Mouse (Mus musculus): ENCODE results near the gene Vipas39. TPM values are rescaled to one million over a fixed set of nuclear protein-coding genes. Genes with fewer than 3 reads are reported as not detected.

The Vipas39 gene
- polyA plus RNA-seq, 1 experiment from 2014 or later = 62.0 TPM

DNA sequence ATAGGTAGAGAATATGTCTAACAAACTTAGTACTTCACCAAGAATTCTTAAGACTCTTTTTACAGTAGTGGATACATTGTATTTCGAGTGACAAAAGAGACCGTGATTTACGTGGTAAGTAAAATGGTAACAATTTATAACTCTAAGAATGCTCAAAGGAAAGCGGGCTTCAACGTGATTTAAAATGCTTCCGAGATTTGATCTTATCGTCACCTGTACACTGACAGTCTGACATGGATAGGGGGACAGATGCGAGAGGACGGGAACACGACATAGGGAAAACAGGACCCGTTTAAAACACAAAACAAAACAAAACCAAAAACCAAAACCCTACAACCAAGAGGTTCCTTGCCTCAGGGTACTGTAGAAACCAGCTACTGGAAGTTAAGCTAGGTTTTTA lies 612 bp downstream of the Vipas39 start:
- Histone ChIP-seq H3K27me3 (replicated peaks) (no peaks in the 10 kb centered on the region), H3K36me3 (peaks cover 44% of the 10 kb centered on the region), H3K9ac (peak overlapping the region; percentile 74), H3K9me3 (no peaks in the 10 kb centered on the region), H3K4me3 (peak overlapping the region; percentile 61), H3K27ac (no peak overlapping the region), H3K4me2 (replicated peaks) (peak overlapping the region; percentile 82), H3K4me1 (peaks cover 15% of the 10 kb centered on the region)
- 28% methylated on average over 11 of the region's 11 CpGs for WGBS
- no peak for ATAC-seq (ENCODE audit: low FRiP score, low read depth)

DNA sequence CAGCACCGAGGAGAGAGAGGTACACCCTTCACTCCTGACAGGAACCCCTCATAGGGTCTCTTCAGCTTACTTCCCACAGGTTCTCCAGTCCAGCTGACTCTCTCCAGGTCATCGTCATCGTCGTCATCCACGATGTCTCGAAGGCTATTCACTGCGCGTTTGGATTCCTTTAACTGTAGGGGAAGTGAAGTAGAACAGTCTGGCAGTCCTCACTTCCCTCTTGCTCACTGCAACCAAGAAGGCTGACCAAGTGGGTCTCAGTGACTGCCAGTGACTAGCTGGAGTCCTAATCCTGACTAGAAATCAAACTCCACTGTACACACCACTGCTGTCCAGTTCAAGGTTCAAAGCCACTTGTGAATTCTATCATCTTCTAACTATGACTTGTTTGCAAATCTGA lies 5.5 kb downstream of the Vipas39 start:
- Histone ChIP-seq H3K27ac (no peak overlapping the region), H3K4me1 (peaks cover 6% of the 10 kb centered on the region; the same call in 1 of the 2 replicates), H3K4me2 (replicated peaks) (no peak overlapping the region), H3K27me3 (replicated peaks) (no peaks in the 10 kb centered on the region), H3K4me3 (no peak overlapping the region), H3K9me3 (no peaks in the 10 kb centered on the region), H3K9ac (no peak overlapping the region), H3K36me3 (peaks cover 67% of the 10 kb centered on the region)
- no peak for ATAC-seq (ENCODE audit: low FRiP score, low read depth)
- WGBS = 98% methylated on average over 8 of the region's 8 CpGs

DNA sequence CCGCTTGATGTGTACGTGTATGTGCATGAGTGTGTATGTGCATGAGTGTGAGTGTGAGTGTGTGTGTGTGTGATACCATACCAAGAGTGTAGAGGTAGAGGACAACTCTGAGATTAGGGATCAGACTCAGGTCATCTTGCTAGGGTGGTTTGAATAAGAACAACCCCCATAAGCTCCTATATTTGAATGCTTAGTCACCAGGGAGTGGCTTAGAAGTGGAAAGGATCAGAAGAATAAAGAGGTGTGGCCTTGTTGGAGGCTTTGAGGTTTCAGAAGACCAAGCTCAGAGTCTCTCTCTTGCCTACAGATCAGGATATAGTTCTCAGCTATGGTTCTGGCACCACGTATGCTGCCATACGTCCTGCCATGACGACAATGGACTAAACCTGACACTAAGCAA lies 9.4 kb downstream of the Vipas39 start:
- Histone ChIP-seq H3K36me3 (peaks cover 85% of the 10 kb centered on the region), H3K9ac (no peak overlapping the region), H3K4me2 (replicated peaks) (no peak overlapping the region), H3K4me3 (no peak overlapping the region), H3K27ac (no peak overlapping the region), H3K27me3 (replicated peaks) (no peaks in the 10 kb centered on the region), H3K4me1 (no peaks in the 10 kb centered on the region), H3K9me3 (no peaks in the 10 kb centered on the region)
- ATAC-seq (ENCODE audit: low FRiP score, low read depth) = no peak
- 93% methylated on average over 5 of the region's 5 CpGs for WGBS

GRCm38 (mm10) chr12:87253878-87254277 lies 12.2 kb downstream of the Vipas39 start:
- ATAC-seq (ENCODE audit: low FRiP score, low read depth) = no peak
- Histone ChIP-seq H3K27me3 (replicated peaks) (no peaks in the 10 kb centered on the region), H3K36me3 (peaks cover 93% of the 10 kb centered on the region), H3K9ac (no peak overlapping the region), H3K27ac (no peak overlapping the region), H3K4me3 (no peak overlapping the region), H3K4me1 (no peaks in the 10 kb centered on the region), H3K9me3 (no peaks in the 10 kb centered on the region), H3K4me2 (replicated peaks) (no peak overlapping the region)
- WGBS = 95% methylated on average over 6 of the region's 6 CpGs

DNA sequence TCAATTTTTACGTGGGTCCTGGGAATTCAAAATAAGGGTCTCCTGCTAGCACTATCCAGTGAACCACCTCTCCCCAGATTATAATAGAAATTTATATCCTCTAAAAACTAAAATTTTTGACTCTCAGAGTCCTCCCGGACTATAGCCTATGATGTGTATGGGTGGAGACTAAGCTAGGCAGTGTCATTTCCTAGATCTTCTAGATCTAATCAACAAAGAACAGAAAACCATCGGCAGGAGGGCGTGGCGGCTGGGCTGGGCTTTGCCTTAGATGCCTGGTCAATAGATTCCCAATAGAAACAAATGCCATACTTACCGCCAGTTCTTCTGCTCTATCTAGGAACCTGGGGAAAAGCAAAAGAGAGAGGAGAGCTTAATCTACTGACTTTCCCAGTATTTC lies 15.9 kb downstream of the Vipas39 start:
- no peak for ATAC-seq (ENCODE audit: low FRiP score, low read depth)
- Histone ChIP-seq H3K9me3 (no peaks in the 10 kb centered on the region), H3K36me3 (peaks cover 88% of the 10 kb centered on the region), H3K4me2 (replicated peaks) (no peak overlapping the region), H3K27me3 (replicated peaks) (no peaks in the 10 kb centered on the region), H3K9ac (no peak overlapping the region), H3K27ac (no peak overlapping the region), H3K4me1 (no peaks in the 10 kb centered on the region), H3K4me3 (no peak overlapping the region)
- 92% methylated on average over 6 of the region's 6 CpGs for WGBS

DNA sequence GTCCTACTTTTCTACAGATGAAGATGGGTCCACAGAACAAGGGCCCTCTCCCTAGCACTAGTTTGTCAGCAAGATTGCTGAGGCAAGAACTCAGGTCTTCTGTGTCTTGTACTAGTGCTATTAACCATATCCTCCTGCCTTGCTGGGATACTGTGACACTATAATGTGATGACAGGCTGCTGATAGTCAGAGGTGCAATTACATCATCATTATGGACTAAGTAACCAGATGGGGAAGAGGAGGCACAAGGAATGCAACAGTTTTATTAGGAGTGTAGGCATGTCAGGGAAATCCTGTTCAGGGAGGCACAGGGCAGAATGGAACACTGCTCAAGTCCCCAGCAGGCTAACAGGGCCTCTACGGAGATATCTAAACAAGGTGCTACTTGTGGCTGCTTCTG lies 27.4 kb downstream of the Vipas39 start, which contains the start of gene Noxred1:
Gene Noxred1 (minus strand): TSS at position 101 of the 400 bp plus-strand sequence.
- no peaks in the 10 kb centered on the region for H3K4me1 ChIP-seq
- H3K27ac ChIP-seq = no peak within 1 kb of the TSS
- ATAC-seq (ENCODE audit: low FRiP score, low read depth) = no peak
- H3K4me2 ChIP-seq (replicated peaks) = no peak within 1 kb of the TSS
- no peak within 1 kb of the TSS for H3K9ac ChIP-seq
- no peaks in the 10 kb centered on the region for H3K9me3 ChIP-seq
- H3K4me3 ChIP-seq = no peak within 1 kb of the TSS
- no peaks in the 10 kb centered on the region for H3K27me3 ChIP-seq (replicated peaks)
- 98% methylated on average over 1 of the region's 1 CpGs for WGBS
- peaks cover 52% of the 10 kb centered on the region for H3K36me3 ChIP-seq

DNA sequence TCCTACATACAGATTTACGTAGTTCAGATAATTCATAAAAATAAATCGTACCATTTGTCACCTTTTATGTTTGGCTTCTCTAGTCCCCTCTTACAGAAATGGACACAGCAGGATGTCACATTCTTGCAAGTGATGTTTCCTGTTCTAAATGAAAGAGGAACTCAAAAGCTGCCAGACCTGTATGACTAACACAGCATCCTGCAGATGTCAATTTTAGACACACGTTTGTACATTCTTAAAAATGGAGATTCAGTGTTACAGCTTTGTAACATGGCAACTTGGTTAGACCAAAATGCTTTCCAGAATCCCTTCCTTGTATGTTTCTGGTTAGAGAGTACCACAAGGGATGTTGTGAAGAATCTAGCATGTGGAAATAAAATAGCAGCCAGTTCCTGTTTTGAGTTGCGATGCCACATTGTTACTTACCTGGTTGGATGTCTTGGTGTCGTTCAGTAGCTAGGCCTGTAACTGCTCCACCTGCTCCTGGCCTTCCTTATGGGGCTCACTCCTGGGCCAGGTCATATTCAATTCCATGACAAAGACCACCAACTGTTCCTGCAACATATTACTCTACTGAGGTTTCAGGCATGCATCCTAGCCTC lies 29.1 kb downstream of the Vipas39 start:
- no peak overlapping the region for H3K9ac ChIP-seq
- no peak overlapping the region for H3K27ac ChIP-seq
- no peaks in the 10 kb centered on the region for H3K27me3 ChIP-seq (replicated peaks)
- H3K4me2 ChIP-seq (replicated peaks) = no peak overlapping the region
- H3K4me3 ChIP-seq = no peak overlapping the region
- H3K36me3 ChIP-seq = peaks cover 44% of the 10 kb centered on the region
- ATAC-seq (ENCODE audit: low FRiP score, low read depth) = no peak
- H3K9me3 ChIP-seq = no peaks in the 10 kb centered on the region
- WGBS = 83% methylated on average over 5 of the region's 5 CpGs
- no peaks in the 10 kb centered on the region for H3K4me1 ChIP-seq

DNA sequence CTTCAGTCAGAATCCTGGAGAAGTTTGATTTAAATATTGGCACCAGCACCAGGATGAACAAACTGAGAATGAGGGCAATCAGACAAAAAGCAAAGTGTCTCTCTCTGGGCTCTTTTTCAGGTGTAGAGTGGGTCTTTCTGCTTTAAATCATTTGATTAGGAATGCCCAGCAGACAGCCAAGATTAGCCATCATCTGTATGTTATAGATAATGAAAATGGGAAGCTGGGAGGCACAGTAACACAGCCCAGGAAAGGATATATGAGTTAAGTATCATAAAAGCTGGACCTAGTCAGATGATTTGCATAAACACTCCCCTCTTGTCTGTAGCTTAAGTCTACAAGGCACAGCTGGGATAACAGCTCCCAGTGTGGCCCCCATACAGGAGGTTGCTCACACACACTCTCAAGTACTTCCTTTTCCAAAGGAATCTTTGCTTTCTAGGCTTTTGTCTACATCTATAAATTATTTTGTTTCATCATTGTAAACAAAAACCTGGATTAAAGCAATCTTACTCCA lies 35.6 kb downstream of the Vipas39 start:
- no peak for ATAC-seq (ENCODE audit: low FRiP score, low read depth)
- H3K4me3 ChIP-seq = no peak overlapping the region
- H3K27ac ChIP-seq = no peak overlapping the region
- H3K36me3 ChIP-seq = no peaks in the 10 kb centered on the region
- no peaks in the 10 kb centered on the region for H3K27me3 ChIP-seq (replicated peaks)
- H3K9ac ChIP-seq = no peak overlapping the region
- no peaks in the 10 kb centered on the region for H3K9me3 ChIP-seq
- no peaks in the 10 kb centered on the region for H3K4me1 ChIP-seq
- H3K4me2 ChIP-seq (replicated peaks) = no peak overlapping the region

DNA sequence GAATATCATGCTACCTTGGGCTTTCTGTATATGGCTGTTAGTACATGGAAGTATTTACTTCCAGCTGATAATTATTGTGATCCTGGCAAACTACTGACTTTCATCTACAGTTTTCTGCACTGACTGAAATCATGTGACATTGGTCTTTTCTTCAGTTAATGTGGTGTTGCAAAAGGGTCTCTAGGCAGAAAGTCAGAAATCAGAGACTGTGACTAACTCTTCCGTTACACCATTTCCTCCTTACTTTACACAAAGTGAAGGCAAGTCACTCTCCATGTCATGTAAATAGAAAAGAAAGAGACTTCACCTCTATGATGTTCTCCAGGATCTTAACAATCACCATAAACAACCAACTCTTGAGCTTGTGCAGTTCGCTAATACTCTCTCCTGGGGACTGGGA lies 36.4 kb downstream of the Vipas39 start:
- no peak for ATAC-seq (ENCODE audit: low FRiP score, low read depth)
- H3K4me2 ChIP-seq (replicated peaks) = no peak overlapping the region
- no peaks in the 10 kb centered on the region for H3K9me3 ChIP-seq
- H3K27me3 ChIP-seq (replicated peaks) = no peaks in the 10 kb centered on the region
- no peaks in the 10 kb centered on the region for H3K4me1 ChIP-seq
- H3K36me3 ChIP-seq = no peaks in the 10 kb centered on the region; the same call in 1 of the 2 replicates
- 90% methylated on average over 2 of the region's 2 CpGs for WGBS
- H3K9ac ChIP-seq = no peak overlapping the region
- no peak overlapping the region for H3K27ac ChIP-seq
- no peak overlapping the region for H3K4me3 ChIP-seq

GRCm38 (mm10) chr12:87226801-87227200 lies 39.3 kb downstream of the Vipas39 start:
- no peaks in the 10 kb centered on the region for H3K4me1 ChIP-seq
- no peaks in the 10 kb centered on the region for H3K27me3 ChIP-seq (replicated peaks)
- H3K27ac ChIP-seq = no peak overlapping the region
- H3K36me3 ChIP-seq = no peaks in the 10 kb centered on the region; the same call in 1 of the 2 replicates
- no peak overlapping the region for H3K4me3 ChIP-seq
- no peak for ATAC-seq (ENCODE audit: low FRiP score, low read depth)
- no peaks in the 10 kb centered on the region for H3K9me3 ChIP-seq
- H3K4me2 ChIP-seq (replicated peaks) = no peak overlapping the region
- no peak overlapping the region for H3K9ac ChIP-seq
- 81% methylated on average over 7 of the region's 7 CpGs for WGBS

- no peak overlapping the region for H3K4me2 ChIP-seq (replicated peaks)
- H3K27me3 ChIP-seq (replicated peaks) = no peaks in the 10 kb centered on the region
- ATAC-seq (ENCODE audit: low FRiP score, low read depth) = no peak
- 77% methylated on average over 10 of the region's 10 CpGs for WGBS
- H3K27ac ChIP-seq = no peak overlapping the region
- H3K4me3 ChIP-seq = no peak overlapping the region
- no peaks in the 10 kb centered on the region for H3K4me1 ChIP-seq
- H3K9ac ChIP-seq = no peak overlapping the region
- H3K36me3 ChIP-seq = no peaks in the 10 kb centered on the region; the same call in 1 of the 2 replicates
- H3K9me3 ChIP-seq = no peaks in the 10 kb centered on the region
Measured at GRCm38 (mm10) chr12:87224950-87225349, 41.1 kb downstream of the Vipas39 start.

DNA sequence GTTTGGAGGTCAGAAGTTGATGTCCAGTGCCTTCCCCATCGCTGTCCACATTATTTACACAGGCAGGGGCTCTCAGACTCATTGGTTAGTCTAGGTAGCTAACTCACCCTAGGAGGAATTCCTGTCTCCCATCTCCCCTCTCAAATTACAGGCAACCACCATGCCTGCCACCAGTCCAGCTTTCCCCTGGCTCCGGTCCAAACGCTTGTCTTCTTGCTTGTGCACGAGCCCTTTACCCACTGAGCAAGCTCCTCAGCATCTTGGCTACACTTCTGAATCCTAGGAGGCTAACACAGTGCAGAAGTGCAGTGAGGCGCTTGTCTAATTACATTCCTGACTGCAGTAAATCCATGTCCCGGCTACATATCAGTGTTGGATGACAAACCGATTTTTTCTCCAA lies 46.7 kb downstream of the Vipas39 start:
- H3K27me3 ChIP-seq (replicated peaks) = no peaks in the 10 kb centered on the region
- H3K4me1 ChIP-seq = no peaks in the 10 kb centered on the region
- H3K9me3 ChIP-seq = no peaks in the 10 kb centered on the region
- H3K9ac ChIP-seq = no peak overlapping the region
- no peak for ATAC-seq (ENCODE audit: low FRiP score, low read depth)
- H3K36me3 ChIP-seq = no peaks in the 10 kb centered on the region
- no peak overlapping the region for H3K27ac ChIP-seq
- no peak overlapping the region for H3K4me3 ChIP-seq
- 80% methylated on average over 7 of the region's 7 CpGs for WGBS
- no peak overlapping the region for H3K4me2 ChIP-seq (replicated peaks)

- ATAC-seq (ENCODE audit: low FRiP score, low read depth) = no peak
- H3K36me3 ChIP-seq = no peaks in the 10 kb centered on the region
Measured at GRCm38 (mm10) chr12:87217596-87217995, 48.5 kb downstream of the Vipas39 start.

More at GRCm38 (mm10) chr12:87217596-87217995, 48.5 kb downstream of the Vipas39 start:
- H3K4me3 ChIP-seq = no peak overlapping the region
- no peaks in the 10 kb centered on the region for H3K4me1 ChIP-seq
- no peak overlapping the region for H3K9ac ChIP-seq
- H3K27me3 ChIP-seq (replicated peaks) = no peaks in the 10 kb centered on the region
- no peaks in the 10 kb centered on the region for H3K9me3 ChIP-seq
- no peak overlapping the region for H3K27ac ChIP-seq
- no peak overlapping the region for H3K4me2 ChIP-seq (replicated peaks)
